Mouse (Mus musculus): ENCODE measurements around the gene Igf1. TPM values are rescaled to one million over a fixed set of nuclear protein-coding genes. Genes with fewer than 3 reads are reported as not detected.

Igf1 gene
- polyA plus RNA-seq, 1 experiment from 2014 or later: 25.7 TPM

DNA sequence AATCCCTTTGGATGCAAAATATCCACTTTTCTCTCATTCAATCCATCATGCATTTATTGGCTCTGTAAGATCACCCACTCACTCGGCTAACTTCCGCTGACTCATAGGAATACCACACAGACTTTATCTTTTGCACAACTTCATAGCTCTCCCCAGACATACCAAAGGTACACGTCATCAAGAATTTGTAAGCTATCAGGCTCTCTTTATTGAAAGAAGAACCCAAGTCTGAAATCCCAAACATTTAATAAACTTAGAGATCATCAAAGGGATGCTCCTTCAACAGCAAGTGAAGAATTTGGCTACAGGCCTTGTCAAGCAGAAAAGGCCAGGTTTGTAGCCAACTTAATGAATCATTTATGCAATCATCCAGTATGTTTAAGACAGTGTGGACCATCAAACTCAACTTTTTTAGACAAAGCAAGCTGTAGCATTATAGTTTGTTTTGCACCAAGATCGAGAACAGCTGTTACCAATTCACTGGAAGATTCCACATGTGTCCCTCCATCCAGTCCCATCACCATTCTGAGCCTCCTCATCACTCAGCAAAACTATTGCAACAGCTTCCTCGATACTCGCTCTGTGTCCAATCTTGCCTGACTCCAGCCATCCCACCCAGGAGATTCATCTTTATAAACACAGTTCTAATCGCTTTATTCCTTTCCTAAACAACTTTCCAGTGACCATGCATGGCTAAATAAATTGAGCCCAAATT, 22.2 kb downstream of the Igf1 start:
- Histone ChIP-seq H3K4me2 (ENCODE audit: low read depth, low read length) (no peak overlapping the region), H3K9ac (replicated peaks; ENCODE audit: low read depth, low read length) (no peak overlapping the region), H3K9me3 (ENCODE audit: control insufficient read depth, low read length) (no peaks in the 10 kb centered on the region), H3K36me3 (ENCODE audit: control insufficient read depth, insufficient read depth, low read length) (no peaks in the 10 kb centered on the region), H3K4me3 (ENCODE audit: low read depth, low read length) (no peak overlapping the region), H3K27me3 (ENCODE audit: control insufficient read depth, insufficient read depth, low read length) (no peaks in the 10 kb centered on the region), H3K4me1 (ENCODE audit: control insufficient read depth, insufficient read depth, low read length) (no peaks in the 10 kb centered on the region), H3K27ac (ENCODE audit: low read depth, low read length) (no peak overlapping the region)
- WGBS: 98% methylated on average over 7 of the region's 7 CpGs
- no peak for ATAC-seq (ENCODE audit: low read depth)

- H3K9ac ChIP-seq (replicated peaks; ENCODE audit: low read depth, low read length): no peak overlapping the region
- H3K4me3 ChIP-seq (ENCODE audit: low read depth, low read length): no peak overlapping the region
- 89% methylated on average over 2 of the region's 2 CpGs for WGBS
- no peak overlapping the region for H3K4me2 ChIP-seq (ENCODE audit: low read depth, low read length)
- H3K27me3 ChIP-seq (ENCODE audit: control insufficient read depth, insufficient read depth, low read length): no peaks in the 10 kb centered on the region
- no peaks in the 10 kb centered on the region for H3K36me3 ChIP-seq (ENCODE audit: control insufficient read depth, insufficient read depth, low read length)
- no peak for ATAC-seq (ENCODE audit: low read depth)
- no peak overlapping the region for H3K27ac ChIP-seq (ENCODE audit: low read depth, low read length)
- H3K4me1 ChIP-seq (ENCODE audit: control insufficient read depth, insufficient read depth, low read length): no peaks in the 10 kb centered on the region
- H3K9me3 ChIP-seq (ENCODE audit: control insufficient read depth, low read length): no peaks in the 10 kb centered on the region
Observed at GRCm38 (mm10) chr10:87885326-87886040, 27.4 kb downstream of the Igf1 start.

DNA sequence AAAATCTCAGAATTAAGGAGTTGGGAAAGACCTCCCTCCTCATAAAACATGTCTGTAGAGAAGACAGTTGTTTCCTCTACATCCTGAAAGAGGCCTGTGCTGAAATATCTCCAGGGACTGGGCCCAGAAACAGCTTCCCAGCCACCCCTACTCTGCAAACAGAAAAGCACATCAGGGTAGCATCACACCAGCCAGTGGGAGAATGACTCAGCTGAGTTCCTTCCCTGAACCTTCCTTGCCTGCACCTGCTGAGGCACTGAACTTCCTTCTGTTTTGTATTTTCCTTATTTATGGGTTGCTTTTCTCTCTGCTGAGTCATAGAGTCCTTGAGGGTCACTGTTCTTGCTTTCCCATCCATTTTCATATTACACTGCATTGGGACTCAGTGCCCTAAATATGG, 31.8 kb downstream of the Igf1 start:
- no peak overlapping the region for H3K27ac ChIP-seq (ENCODE audit: low read depth, low read length)
- no peak overlapping the region for H3K4me3 ChIP-seq (ENCODE audit: low read depth, low read length)
- ATAC-seq (ENCODE audit: low read depth): no peak
- no peaks in the 10 kb centered on the region for H3K27me3 ChIP-seq (ENCODE audit: control insufficient read depth, insufficient read depth, low read length)
- no peaks in the 10 kb centered on the region for H3K36me3 ChIP-seq (ENCODE audit: control insufficient read depth, insufficient read depth, low read length)
- H3K4me1 ChIP-seq (ENCODE audit: control insufficient read depth, insufficient read depth, low read length): no peaks in the 10 kb centered on the region
- no peak overlapping the region for H3K4me2 ChIP-seq (ENCODE audit: low read depth, low read length)
- no peaks in the 10 kb centered on the region for H3K9me3 ChIP-seq (ENCODE audit: control insufficient read depth, low read length)
- H3K9ac ChIP-seq (replicated peaks; ENCODE audit: low read depth, low read length): no peak overlapping the region

DNA sequence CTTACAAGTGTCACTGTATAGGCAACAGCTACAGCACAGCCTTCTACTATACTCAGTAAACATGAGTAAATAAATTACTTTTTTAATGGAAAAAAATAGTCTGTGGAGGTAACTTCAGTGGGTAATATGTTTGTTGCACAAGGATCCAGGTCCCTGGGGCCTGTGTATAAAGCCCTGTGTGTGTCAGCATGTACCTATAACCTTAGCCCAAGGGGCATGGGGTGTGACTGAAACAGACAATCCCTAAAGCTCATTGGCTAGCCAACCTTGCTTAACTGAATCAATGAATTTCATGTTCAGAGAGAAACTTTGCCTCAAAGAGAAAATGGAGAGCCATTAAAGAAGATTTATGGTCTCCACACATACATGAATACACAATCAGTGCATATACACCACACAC, 34.2 kb downstream of the Igf1 start:
- Histone ChIP-seq H3K4me1 (ENCODE audit: control insufficient read depth, insufficient read depth, low read length) (no peaks in the 10 kb centered on the region), H3K36me3 (ENCODE audit: control insufficient read depth, insufficient read depth, low read length) (no peaks in the 10 kb centered on the region), H3K4me3 (ENCODE audit: low read depth, low read length) (no peak overlapping the region), H3K27me3 (ENCODE audit: control insufficient read depth, insufficient read depth, low read length) (no peaks in the 10 kb centered on the region), H3K27ac (ENCODE audit: low read depth, low read length) (no peak overlapping the region), H3K9me3 (ENCODE audit: control insufficient read depth, low read length) (no peaks in the 10 kb centered on the region), H3K4me2 (ENCODE audit: low read depth, low read length) (no peak overlapping the region), H3K9ac (replicated peaks; ENCODE audit: low read depth, low read length) (no peak overlapping the region)
- ATAC-seq (ENCODE audit: low read depth): no peak

- no peak overlapping the region for H3K9ac ChIP-seq (replicated peaks; ENCODE audit: low read depth, low read length)
- H3K4me2 ChIP-seq (ENCODE audit: low read depth, low read length): no peak overlapping the region
- 83% methylated on average over 1 of the region's 1 CpGs for WGBS
- ATAC-seq (ENCODE audit: low read depth): no peak
- H3K4me3 ChIP-seq (ENCODE audit: low read depth, low read length): no peak overlapping the region
- H3K4me1 ChIP-seq (ENCODE audit: control insufficient read depth, insufficient read depth, low read length): no peaks in the 10 kb centered on the region
- H3K36me3 ChIP-seq (ENCODE audit: control insufficient read depth, insufficient read depth, low read length): no peaks in the 10 kb centered on the region
- H3K27ac ChIP-seq (ENCODE audit: low read depth, low read length): no peak overlapping the region
- H3K27me3 ChIP-seq (ENCODE audit: control insufficient read depth, insufficient read depth, low read length): no peaks in the 10 kb centered on the region
- no peaks in the 10 kb centered on the region for H3K9me3 ChIP-seq (ENCODE audit: control insufficient read depth, low read length)
Observed at GRCm38 (mm10) chr10:87893272-87893671, 35.2 kb downstream of the Igf1 start.

GRCm38 (mm10) chr10:87894461-87895120, 36.5 kb downstream of the Igf1 start:
- Histone ChIP-seq H3K4me2 (ENCODE audit: low read depth, low read length) (no peak overlapping the region), H3K27me3 (ENCODE audit: control insufficient read depth, insufficient read depth, low read length) (no peaks in the 10 kb centered on the region), H3K4me1 (ENCODE audit: control insufficient read depth, insufficient read depth, low read length) (no peaks in the 10 kb centered on the region), H3K27ac (ENCODE audit: low read depth, low read length) (no peak overlapping the region), H3K36me3 (ENCODE audit: control insufficient read depth, insufficient read depth, low read length) (no peaks in the 10 kb centered on the region), H3K9ac (replicated peaks; ENCODE audit: low read depth, low read length) (no peak overlapping the region), H3K9me3 (ENCODE audit: control insufficient read depth, low read length) (no peaks in the 10 kb centered on the region), H3K4me3 (ENCODE audit: low read depth, low read length) (no peak overlapping the region)
- no peak for ATAC-seq (ENCODE audit: low read depth)
- WGBS: 90% methylated on average over 4 of the region's 4 CpGs

GRCm38 (mm10) chr10:87895351-87895750, 37.3 kb downstream of the Igf1 start:
- no peaks in the 10 kb centered on the region for H3K36me3 ChIP-seq (ENCODE audit: control insufficient read depth, insufficient read depth, low read length)
- ATAC-seq (ENCODE audit: low read depth): no peak
- H3K27ac ChIP-seq (ENCODE audit: low read depth, low read length): no peak overlapping the region
- no peak overlapping the region for H3K9ac ChIP-seq (replicated peaks; ENCODE audit: low read depth, low read length)
- 55% methylated on average over 2 of the region's 2 CpGs for WGBS
- no peak overlapping the region for H3K4me3 ChIP-seq (ENCODE audit: low read depth, low read length)
- H3K4me1 ChIP-seq (ENCODE audit: control insufficient read depth, insufficient read depth, low read length): no peaks in the 10 kb centered on the region
- no peaks in the 10 kb centered on the region for H3K9me3 ChIP-seq (ENCODE audit: control insufficient read depth, low read length)
- no peak overlapping the region for H3K4me2 ChIP-seq (ENCODE audit: low read depth, low read length)
- H3K27me3 ChIP-seq (ENCODE audit: control insufficient read depth, insufficient read depth, low read length): no peaks in the 10 kb centered on the region

DNA sequence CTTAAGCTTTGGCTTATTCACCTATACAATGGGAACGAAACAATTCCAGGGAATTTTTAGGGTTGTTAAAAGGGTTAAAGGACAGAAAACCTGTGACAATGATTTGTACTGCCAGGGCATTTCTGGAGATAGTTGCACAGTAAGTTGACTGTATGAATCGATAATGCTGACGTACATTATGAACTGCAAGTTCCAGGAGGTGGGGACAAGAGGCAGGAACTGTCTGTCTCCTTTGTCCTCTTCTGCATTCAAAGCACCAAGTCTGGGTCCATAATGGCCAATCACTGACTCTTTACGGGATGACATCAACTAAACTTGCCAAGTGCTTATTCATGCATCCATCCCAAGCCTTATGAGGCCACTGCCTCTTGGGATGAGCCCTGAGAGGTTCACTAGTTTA, 39.3 kb downstream of the Igf1 start:
- WGBS: 91% methylated on average over 4 of the region's 4 CpGs
- H3K4me3 ChIP-seq (ENCODE audit: low read depth, low read length): no peak overlapping the region
- H3K9ac ChIP-seq (replicated peaks; ENCODE audit: low read depth, low read length): no peak overlapping the region
- H3K36me3 ChIP-seq (ENCODE audit: control insufficient read depth, insufficient read depth, low read length): no peaks in the 10 kb centered on the region
- H3K27me3 ChIP-seq (ENCODE audit: control insufficient read depth, insufficient read depth, low read length): no peaks in the 10 kb centered on the region
- H3K4me1 ChIP-seq (ENCODE audit: control insufficient read depth, insufficient read depth, low read length): no peaks in the 10 kb centered on the region
- no peaks in the 10 kb centered on the region for H3K9me3 ChIP-seq (ENCODE audit: control insufficient read depth, low read length)
- no peak for ATAC-seq (ENCODE audit: low read depth)
- H3K4me2 ChIP-seq (ENCODE audit: low read depth, low read length): no peak overlapping the region
- H3K27ac ChIP-seq (ENCODE audit: low read depth, low read length): no peak overlapping the region

- H3K27me3 ChIP-seq (ENCODE audit: control insufficient read depth, insufficient read depth, low read length): no peaks in the 10 kb centered on the region
- ATAC-seq (ENCODE audit: low read depth): no peak
- no peak overlapping the region for H3K4me2 ChIP-seq (ENCODE audit: low read depth, low read length)
- 92% methylated on average over 3 of the region's 3 CpGs for WGBS
- no peaks in the 10 kb centered on the region for H3K36me3 ChIP-seq (ENCODE audit: control insufficient read depth, insufficient read depth, low read length)
- H3K4me1 ChIP-seq (ENCODE audit: control insufficient read depth, insufficient read depth, low read length): no peaks in the 10 kb centered on the region
- no peaks in the 10 kb centered on the region for H3K9me3 ChIP-seq (ENCODE audit: control insufficient read depth, low read length)
- H3K27ac ChIP-seq (ENCODE audit: low read depth, low read length): no peak overlapping the region
- no peak overlapping the region for H3K9ac ChIP-seq (replicated peaks; ENCODE audit: low read depth, low read length)
- H3K4me3 ChIP-seq (ENCODE audit: low read depth, low read length): no peak overlapping the region
Observed at GRCm38 (mm10) chr10:87898826-87899225, 40.8 kb downstream of the Igf1 start.

Measured in neural tube, embryonic 14.5 days (tissue).